Mouse (Mus musculus) forebrain, embryonic 14.5 days (tissue): ENCODE measurements around the gene Lmod3. TPM values are rescaled to one million over a fixed set of nuclear protein-coding genes. Genes with fewer than 3 reads are reported as not detected.

Experiments used
- ATAC-seq: fragments of 200-750 bp; cut with Nextera tagmentation; 2 replicates; pipeline ENCODE4 v1.8.0; 2017; ENCODE audit warnings: mild to moderate bottlenecking, moderate library complexity
- DNase-seq: peaks from one replicate; pipeline ENCODE4 v3.0.0-alpha.2; 2015; ENCODE audit warnings: low spot score
- H3K27ac ChIP-seq: fragments of 300-500 bp; sonication (generic); 2 replicates; pipeline ENCODE4 v1.5.1; 2014; ENCODE audit warnings: low read depth, mild to moderate bottlenecking, control low read depth, low read length, moderate library complexity
- H3K27me3 ChIP-seq: fragments of 300-500 bp; sonication (generic); replicated peaks from 2 replicates; pipeline ENCODE4 v1.6.1; 2014; ENCODE audit warnings: low read length, control low read depth, mixed read lengths; ENCODE audit not compliant: control insufficient read depth, insufficient read depth
- H3K36me3 ChIP-seq: fragments of 300-500 bp; sonication (generic); 2 replicates; pipeline ENCODE4 v1.6.1; 2014; ENCODE audit warnings: low read length, control low read depth; ENCODE audit not compliant: control insufficient read depth, insufficient read depth
- H3K4me1 ChIP-seq: fragments of 300-500 bp; sonication (generic); 2 replicates; pipeline ENCODE4 v1.6.1; 2014; ENCODE audit warnings: antibody characterized with exemption, low read length, control low read depth; ENCODE audit not compliant: control insufficient read depth, insufficient read depth
- H3K4me2 ChIP-seq: fragments of 300-500 bp; sonication (generic); 2 replicates; pipeline ENCODE4 v1.6.1; 2014; ENCODE audit warnings: mild to moderate bottlenecking, control low read depth, low read length
- H3K4me3 ChIP-seq: fragments of 300-500 bp; sonication (generic); 2 replicates; pipeline ENCODE4 v1.5.1; 2014; ENCODE audit warnings: low read depth, low read length, control low read depth
- H3K9ac ChIP-seq: fragments of 300-500 bp; sonication (generic); 2 replicates; pipeline ENCODE4 v1.6.1; 2014; ENCODE audit warnings: mild to moderate bottlenecking, low read length, control low read depth, moderate library complexity
- H3K9me3 ChIP-seq: fragments of 300-500 bp; sonication (generic); replicated peaks from 2 replicates; pipeline ENCODE4 v1.6.1; 2016; ENCODE audit warnings: low read length, control low read depth, mixed read lengths; ENCODE audit not compliant: control insufficient read depth
- WGBS: fragments of 180-500 bp; shearing (Covaris S2); extraction: QIAGEN DNeasy Blood & Tissue Kit; methylation state at CpG from one replicate; pipeline ENCODE4 v1.1.7; 2014; 5-methylcytosine and 5-hydroxymethylcytosine counted together
- polyA plus RNA-seq: library from polyadenylated mRNA; unstranded; fragments of >200 nt; fragmentation: Nextera tagmentation; extraction: Ambion mirVana; gene quantifications from 2 replicates; pipeline ENCODE4 v1.2.1, GENCODE M21; 2014

Lmod3 gene
- polyA plus RNA-seq, 1 experiment from 2014 or later = not detected

- Histone ChIP-seq H3K36me3 (peaks cover 63% of the 10 kb centered on the region), H3K4me3 (no peak overlapping the region), H3K4me1 (peaks cover 7% of the 10 kb centered on the region), H3K9me3 (no peaks in the 10 kb centered on the region), H3K27ac (no peak overlapping the region), H3K27me3 (no peaks in the 10 kb centered on the region), H3K9ac (no peak overlapping the region), H3K4me2 (no peak overlapping the region)
- DNase-seq = no peak
- WGBS = 73% methylated on average over 5 of the region's 5 CpGs
- no peak for ATAC-seq
These were observed 40.3 kb upstream of the Lmod3 start for GRCm38 (mm10) chr6:97292894-97293293.

DNA sequence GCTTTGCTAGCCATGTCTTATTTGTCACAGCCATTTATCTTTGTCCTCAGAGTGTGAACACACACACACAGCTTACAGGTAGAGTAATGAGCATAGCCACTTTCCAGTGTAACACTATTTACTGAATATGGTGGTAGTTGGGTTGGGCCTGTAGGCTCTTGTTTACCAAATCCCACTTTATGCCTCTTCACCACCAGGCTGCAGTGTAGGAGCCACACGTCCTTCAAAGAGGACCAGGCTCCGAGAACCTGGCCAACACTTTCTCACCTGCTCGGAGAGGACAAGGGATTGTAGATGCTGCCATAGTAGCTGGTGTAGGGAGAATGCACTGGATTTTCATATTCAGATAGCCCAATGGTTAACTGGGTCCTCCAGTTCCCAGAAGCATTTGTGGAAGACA lies 39.5 kb upstream of the Lmod3 start:
- no peak overlapping the region for H3K4me2 ChIP-seq
- ATAC-seq = no peak
- no peak for DNase-seq
- H3K4me3 ChIP-seq = no peak overlapping the region
- peaks cover 64% of the 10 kb centered on the region for H3K36me3 ChIP-seq
- no peaks in the 10 kb centered on the region for H3K9me3 ChIP-seq
- H3K9ac ChIP-seq = no peak overlapping the region
- no peaks in the 10 kb centered on the region for H3K27me3 ChIP-seq
- WGBS = 94% methylated on average over 3 of the region's 3 CpGs
- H3K4me1 ChIP-seq = peaks cover 7% of the 10 kb centered on the region
- no peak overlapping the region for H3K27ac ChIP-seq

- peaks cover 7% of the 10 kb centered on the region for H3K4me1 ChIP-seq
- no peak overlapping the region for H3K4me2 ChIP-seq
- peaks cover 56% of the 10 kb centered on the region for H3K36me3 ChIP-seq
- no peak overlapping the region for H3K4me3 ChIP-seq
- DNase-seq = peak; percentile 56
- H3K9me3 ChIP-seq = no peaks in the 10 kb centered on the region
- no peak overlapping the region for H3K9ac ChIP-seq
- ATAC-seq = peak; percentile 52; the same call in 1 of the 2 replicates
- 36% methylated on average over 21 of the region's 21 CpGs for WGBS
- H3K27ac ChIP-seq = no peak overlapping the region
- H3K27me3 ChIP-seq = no peaks in the 10 kb centered on the region
These were observed 38.8 kb upstream of the Lmod3 start for GRCm38 (mm10) chr6:97291159-97291908.

GRCm38 (mm10) chr6:97290687-97291086 lies 38.1 kb upstream of the Lmod3 start:
- Histone ChIP-seq H3K36me3 (peaks cover 50% of the 10 kb centered on the region), H3K27ac (no peak overlapping the region), H3K9me3 (no peaks in the 10 kb centered on the region), H3K4me3 (no peak overlapping the region), H3K9ac (no peak overlapping the region), H3K4me1 (peaks cover 7% of the 10 kb centered on the region), H3K27me3 (no peaks in the 10 kb centered on the region), H3K4me2 (no peak overlapping the region)
- WGBS = 19% methylated on average over 3 of the region's 3 CpGs
- ATAC-seq = no peak
- DNase-seq = peak; percentile 27

DNA sequence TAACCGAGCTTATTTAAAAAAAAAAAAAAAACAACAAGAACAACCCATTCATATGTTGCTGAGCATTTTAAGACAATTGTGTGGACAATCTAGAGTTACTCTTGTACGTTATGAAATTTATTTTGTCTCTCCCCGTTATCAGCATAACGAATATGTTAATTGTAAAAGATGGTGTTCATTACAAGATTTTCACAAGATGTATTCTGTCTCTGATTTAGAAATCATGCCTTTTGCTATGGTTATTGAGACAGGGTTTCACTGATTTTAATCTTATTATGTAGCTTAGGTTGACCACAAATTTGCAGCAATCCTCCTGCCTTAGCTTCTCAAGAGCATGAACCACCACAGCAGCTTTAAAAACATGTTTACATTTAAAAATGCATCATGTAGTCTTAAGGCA lies 37.3 kb upstream of the Lmod3 start:
- DNase-seq = no peak
- Histone ChIP-seq H3K36me3 (peaks cover 41% of the 10 kb centered on the region), H3K4me2 (no peak overlapping the region), H3K9ac (no peak overlapping the region), H3K9me3 (no peaks in the 10 kb centered on the region), H3K4me3 (no peak overlapping the region), H3K27me3 (no peaks in the 10 kb centered on the region), H3K27ac (no peak overlapping the region), H3K4me1 (peaks cover 7% of the 10 kb centered on the region)
- ATAC-seq = no peak
- WGBS = 80% methylated on average over 4 of the region's 4 CpGs

GRCm38 (mm10) chr6:97289316-97289820 lies 36.8 kb upstream of the Lmod3 start:
- no peak overlapping the region for H3K9ac ChIP-seq
- WGBS = 75% methylated on average over 10 of the region's 10 CpGs
- H3K36me3 ChIP-seq = peaks cover 37% of the 10 kb centered on the region
- no peak overlapping the region for H3K4me2 ChIP-seq
- no peaks in the 10 kb centered on the region for H3K9me3 ChIP-seq
- H3K4me3 ChIP-seq = no peak overlapping the region
- H3K27me3 ChIP-seq = no peaks in the 10 kb centered on the region
- H3K4me1 ChIP-seq = peaks cover 7% of the 10 kb centered on the region
- H3K27ac ChIP-seq = no peak overlapping the region
- ATAC-seq (no peak), DNase-seq (no peak)

DNA sequence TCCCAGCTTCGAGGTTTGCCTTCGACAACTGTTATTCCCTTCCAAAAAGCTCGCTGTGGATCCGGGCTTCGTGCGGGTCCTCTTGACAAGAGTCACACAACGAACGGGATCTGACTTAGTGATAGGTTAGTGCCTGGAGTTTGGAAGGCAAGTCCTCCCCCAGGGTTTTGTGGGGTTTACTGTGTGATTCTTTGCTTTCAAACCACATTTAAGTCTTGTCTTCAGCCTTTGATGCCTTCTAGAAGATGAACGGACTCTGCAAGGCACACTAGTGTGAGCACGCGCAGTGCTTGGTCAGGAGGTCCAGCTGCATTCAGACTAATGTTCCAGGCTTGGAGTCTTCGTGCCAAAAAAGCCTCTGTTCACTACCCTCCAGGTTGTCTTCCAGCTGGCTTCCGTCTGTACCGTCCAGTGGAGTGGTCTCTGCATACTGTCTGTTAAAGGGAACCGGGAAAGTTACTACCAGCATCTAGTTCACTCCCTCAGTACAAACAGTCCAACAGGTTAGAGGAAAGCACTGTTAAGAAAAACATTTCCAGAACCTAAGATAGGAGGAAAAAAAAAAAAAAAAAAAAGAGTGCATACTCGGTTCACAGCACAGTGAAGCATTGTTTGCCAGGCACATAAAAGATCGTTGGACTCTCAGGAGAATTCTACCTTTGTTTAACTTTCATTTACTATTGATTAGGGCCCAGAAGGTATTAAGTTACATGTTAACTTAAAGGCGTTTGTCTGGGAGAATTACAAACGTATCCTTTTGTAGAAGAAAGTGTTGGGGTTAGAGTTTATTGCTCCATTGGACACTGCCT lies 35.7 kb upstream of the Lmod3 start:
- Histone ChIP-seq H3K36me3 (peaks cover 29% of the 10 kb centered on the region), H3K4me1 (peaks cover 7% of the 10 kb centered on the region), H3K27me3 (no peaks in the 10 kb centered on the region), H3K9me3 (no peaks in the 10 kb centered on the region), H3K27ac (no peak overlapping the region), H3K9ac (no peak overlapping the region), H3K4me3 (no peak overlapping the region), H3K4me2 (no peak overlapping the region)
- WGBS = 80% methylated on average over 19 of the region's 19 CpGs
- DNase-seq = no peak
- ATAC-seq = no peak

- H3K36me3 ChIP-seq = peaks cover 14% of the 10 kb centered on the region
- H3K27me3 ChIP-seq = no peaks in the 10 kb centered on the region
- no peaks in the 10 kb centered on the region for H3K9me3 ChIP-seq
- DNase-seq (no peak), ATAC-seq (no peak)
- H3K4me3 ChIP-seq = no peak overlapping the region
- H3K4me2 ChIP-seq = no peak overlapping the region
- no peak overlapping the region for H3K27ac ChIP-seq
- peaks cover 3% of the 10 kb centered on the region for H3K4me1 ChIP-seq
- WGBS = 93% methylated on average over 5 of the region's 5 CpGs
- H3K9ac ChIP-seq = no peak overlapping the region
These were observed 33.8 kb upstream of the Lmod3 start for GRCm38 (mm10) chr6:97286332-97286731.

DNA sequence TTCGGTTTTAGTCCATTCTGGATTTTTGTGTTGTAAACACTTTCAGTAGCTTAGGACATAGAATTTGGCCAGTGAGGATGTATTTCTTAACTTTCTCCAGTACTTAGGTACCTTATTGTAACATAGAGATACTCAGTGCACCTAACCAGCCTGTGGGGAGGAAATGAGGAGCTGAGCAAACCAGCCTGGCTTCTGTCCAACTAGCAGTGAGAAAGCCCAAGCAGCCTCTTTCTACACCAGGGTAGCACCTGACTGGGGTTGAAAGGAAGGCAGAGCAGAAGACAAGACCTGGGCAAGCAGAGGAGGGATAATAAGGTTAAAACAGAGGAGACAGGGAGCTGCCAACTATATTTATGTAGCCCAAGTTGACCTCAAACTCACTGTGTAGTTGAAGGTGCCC lies 31.1 kb upstream of the Lmod3 start:
- 93% methylated on average over 1 of the region's 1 CpGs for WGBS
- no peak for ATAC-seq

More for the DNA sequence above, 31.1 kb upstream of the Lmod3 start:
- Histone ChIP-seq H3K4me2 (no peak overlapping the region), H3K9ac (no peak overlapping the region), H3K27me3 (no peaks in the 10 kb centered on the region), H3K9me3 (no peaks in the 10 kb centered on the region), H3K4me1 (peaks cover under 1% of the 10 kb centered on the region), H3K4me3 (no peak overlapping the region), H3K36me3 (peaks cover 11% of the 10 kb centered on the region), H3K27ac (no peak overlapping the region)
- DNase-seq = no peak
